Mouse (Mus musculus): ENCODE results near the gene Gpx7.
"Not testable (repeated sequence)": the region's sequence is repeated elsewhere in the genome, so short reads cannot be mapped to it uniquely, and the experiment has no call there.

Gene Gpx7

DNA sequence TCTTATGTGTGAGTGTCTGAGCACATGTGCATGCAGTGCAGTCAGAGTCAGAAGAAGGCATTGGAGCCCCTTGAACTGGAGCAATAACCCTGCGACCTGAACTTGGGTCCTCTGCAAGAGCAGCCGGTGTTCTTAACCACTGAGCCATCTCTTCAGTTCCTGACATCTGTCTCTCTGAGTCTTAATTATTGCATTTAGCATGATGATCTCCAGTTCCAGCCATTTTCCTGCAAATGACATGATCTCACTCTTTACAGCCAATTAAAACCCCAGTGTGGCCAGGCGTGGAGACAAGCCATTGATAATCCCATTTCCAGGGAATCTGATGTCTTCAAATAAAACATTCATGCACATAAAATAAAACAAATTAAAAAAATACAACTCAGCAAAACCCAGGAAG lies 18.0 kb downstream of the Gpx7 start:
- DNase-seq: no peak

DNA sequence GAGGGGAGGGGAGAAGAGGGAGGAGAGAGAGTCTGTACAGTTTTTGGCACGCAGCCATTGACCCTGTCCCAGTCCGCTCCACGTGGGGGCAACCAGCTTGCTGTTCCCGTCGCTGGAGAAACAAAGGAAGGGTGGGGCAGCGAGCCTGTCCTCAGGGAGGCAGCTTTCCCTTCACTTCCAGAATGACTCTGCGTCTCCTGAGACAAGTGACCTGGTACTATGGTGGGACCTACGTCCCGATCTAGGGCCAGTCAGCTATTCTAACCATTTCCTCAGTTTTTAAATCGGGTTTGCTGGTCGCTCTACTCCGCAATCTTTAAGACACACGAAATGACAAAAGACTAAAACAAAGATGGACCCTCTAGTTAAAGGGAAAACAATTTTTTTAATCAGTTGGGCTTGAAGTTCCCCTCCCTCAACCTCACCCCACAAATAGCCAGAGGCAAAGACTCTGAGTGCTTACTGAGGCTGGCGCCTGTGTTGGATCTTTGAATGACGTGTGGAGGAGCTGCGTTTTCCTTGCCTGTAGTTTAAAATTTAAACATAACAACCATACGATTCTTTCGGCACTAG lies 19.0 kb downstream of the Gpx7 start:
- DNase-seq: peak in 1 of 2 experiments; percentile 10

DNA sequence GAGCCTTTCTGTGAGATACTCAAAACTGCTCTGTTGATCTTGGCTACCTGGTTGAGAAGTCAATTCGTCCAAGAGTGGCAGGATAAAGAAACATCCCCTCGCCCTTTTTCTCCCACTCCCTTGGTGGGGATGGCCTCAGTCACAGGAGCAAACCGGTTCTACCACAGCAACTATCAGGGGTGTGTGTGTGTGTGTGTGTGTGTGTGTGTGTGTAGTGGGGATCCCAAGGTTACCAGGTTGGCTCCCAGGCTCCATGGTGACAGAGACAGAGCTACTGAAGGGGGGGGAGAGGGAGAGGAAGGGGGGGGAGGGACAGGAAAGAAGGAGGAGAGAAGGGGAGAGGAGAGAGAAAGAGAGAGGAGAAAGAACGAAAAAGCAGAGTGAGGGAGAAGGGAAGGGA lies 19.7 kb downstream of the Gpx7 start:
- DNase-seq: no peak

DNA sequence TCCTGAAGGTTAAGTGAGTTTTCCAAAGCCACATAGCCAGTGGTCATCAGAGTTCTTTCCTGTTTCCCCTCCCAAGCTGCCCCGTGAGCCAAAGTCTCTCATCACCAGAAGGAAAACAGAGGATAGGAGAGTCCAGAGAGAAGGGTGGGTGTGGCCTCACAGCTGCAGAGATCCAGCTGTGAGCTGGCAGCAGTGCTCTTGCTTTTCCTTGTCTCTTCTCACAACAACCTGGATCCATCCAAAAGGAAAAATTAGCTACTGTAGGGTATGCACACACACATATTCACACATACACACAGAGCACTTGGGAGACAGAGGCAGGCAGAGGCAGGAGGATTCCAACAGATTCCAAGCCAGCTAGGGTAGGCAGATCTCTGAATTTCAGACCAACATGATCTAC lies 20.7 kb downstream of the Gpx7 start:
- DNase-seq: no peak

DNA sequence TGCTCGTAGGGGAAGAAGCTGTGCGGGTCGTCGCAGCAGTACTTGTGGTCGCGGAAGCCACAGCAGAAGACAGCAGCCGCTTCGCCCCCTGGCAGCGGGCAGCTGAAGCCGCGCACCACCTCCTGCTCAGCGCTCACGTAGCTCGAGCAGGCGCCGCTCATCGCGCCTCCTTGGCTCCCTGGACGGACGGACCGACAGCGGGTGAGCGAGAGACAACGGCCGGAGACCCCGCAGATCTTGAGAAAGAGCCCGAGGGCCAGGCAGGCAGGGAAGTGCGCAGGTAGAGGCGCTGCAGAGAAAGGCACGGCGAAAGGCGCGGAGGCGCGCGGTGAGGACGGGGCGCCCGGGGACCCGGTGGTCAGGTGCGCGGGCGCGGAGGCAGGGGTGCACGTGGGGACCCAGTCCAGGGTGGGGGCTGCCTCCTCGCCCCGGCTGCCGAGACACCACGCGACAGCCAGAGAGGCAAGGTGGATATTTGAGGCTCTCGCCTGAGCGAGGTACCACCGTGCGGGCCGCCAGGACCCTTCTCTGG lies 23.5 kb downstream of the Gpx7 start, which contains the start of gene Shisal2a:
Gene Shisal2a (minus strand): TSS at position 167 of the 532 bp plus-strand sequence.
- peak in 1 of 2 experiments; percentile 7 for DNase-seq

DNA sequence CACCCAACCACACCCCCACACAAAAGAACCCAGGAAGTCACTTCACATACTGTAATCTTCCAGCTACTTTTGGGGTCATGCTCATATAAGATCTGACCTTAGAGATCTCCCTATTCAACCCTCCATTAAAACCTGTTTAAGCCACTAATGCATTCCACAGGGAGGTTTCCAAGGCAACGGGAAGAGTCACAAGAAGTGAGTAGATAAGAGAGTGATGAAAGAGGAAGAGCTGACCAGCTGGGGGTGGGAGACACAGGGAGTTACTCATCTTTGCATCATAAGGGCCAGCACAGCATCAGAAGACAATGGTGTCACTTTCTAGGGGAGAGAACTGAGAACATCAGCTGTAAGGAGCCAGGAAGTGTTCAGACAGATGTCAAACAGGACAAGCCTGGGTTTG lies 26.6 kb downstream of the Gpx7 start:
- DNase-seq: no peak

DNA sequence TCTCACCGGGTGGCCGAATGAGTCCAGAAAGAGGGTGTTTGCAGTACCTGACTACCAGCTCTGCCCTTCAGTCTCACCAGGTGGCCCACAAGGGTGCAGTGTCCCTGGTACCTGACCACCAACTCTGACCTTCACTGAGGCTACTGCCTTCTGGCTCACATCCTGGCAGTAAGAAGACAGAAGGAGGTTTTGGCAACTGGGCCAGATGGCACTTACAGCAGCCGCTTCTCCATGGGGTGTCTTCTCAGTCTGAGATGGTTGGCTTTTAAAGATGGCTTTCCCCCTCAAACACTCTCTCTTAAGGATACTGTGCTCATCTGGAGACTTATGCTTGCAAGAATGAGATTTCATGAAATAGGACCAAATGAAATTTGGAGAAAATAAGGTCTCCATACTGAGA lies 27.3 kb downstream of the Gpx7 start:
- DNase-seq: no peak

DNA sequence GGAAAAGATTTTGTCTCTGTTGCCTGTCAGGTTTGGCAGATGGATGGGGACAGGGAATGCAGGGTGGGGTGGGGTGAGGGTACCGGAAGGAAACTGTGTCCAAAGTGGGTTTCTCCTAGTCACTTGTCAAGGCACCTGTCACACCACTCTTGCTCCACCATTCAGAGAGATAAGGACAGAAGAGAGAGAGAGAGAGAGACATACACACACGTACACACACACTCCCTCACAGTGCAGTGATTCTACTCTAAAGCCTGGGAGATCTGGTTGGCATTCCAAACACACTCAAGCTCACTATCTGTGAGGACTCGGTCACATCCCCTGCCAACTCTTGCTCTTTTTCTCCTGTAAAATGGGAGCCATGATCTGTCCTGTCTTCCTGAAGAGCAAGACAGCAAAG lies 34.6 kb downstream of the Gpx7 start:
- no peak for DNase-seq

DNA sequence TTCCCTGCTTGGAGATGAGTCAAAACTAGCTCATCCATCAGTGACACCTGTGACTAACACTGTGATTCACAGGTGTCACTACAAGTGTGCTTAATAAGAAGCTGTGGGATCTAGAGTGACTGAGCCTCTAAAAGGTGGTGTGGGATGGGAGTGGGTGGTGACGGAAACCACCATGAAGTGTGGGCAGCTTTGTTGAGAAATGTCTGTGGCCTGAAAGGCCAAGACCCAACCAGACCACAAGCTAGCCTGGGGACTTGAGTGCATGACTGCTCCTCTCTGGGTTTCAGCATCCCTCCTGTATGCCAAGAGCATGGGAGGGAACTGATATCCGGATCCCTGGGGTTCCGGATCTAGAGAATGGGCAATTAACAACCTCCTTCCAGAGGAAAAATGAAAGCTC lies 35.3 kb downstream of the Gpx7 start:
- DNase-seq: no peak

DNA sequence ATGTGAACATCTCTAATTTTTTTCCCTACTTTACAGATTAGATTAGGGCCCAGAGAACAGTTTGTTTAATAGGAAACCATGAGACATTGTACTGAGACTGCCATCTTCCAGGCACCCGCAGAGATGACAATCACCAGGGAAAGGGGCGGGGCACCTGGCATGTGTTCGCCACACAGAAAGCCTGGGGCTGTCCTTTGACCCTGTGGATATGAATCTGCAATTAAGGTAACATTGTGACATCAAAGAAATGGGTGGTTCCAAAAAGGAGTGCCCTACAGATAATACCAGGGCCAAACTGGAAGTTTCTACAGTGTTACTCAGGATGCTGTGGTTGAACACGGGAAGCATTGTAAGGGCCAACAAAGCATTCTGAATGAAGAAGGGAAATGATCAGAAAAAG lies 36.4 kb downstream of the Gpx7 start:
- DNase-seq: no peak

DNA sequence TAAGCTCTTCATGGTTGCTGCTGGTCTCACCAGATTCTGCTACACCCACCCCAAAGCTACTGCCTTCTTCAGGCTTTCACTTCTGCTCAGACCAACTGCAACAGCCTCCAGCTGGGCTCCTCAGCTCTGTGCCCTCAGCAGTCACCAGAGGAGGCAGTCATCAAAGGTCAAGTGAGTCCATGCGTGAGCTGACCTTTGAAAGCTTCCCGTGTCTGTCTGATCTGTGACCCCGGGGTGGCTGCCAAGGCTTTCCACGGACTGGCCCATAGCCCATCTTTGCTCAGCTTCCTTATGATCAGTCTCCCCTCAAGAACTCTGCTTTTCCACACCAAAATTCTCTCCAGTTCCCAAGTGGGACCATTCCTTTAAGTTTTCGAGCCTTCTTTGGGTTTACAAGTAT lies 37.5 kb downstream of the Gpx7 start:
- no peak for DNase-seq

DNA sequence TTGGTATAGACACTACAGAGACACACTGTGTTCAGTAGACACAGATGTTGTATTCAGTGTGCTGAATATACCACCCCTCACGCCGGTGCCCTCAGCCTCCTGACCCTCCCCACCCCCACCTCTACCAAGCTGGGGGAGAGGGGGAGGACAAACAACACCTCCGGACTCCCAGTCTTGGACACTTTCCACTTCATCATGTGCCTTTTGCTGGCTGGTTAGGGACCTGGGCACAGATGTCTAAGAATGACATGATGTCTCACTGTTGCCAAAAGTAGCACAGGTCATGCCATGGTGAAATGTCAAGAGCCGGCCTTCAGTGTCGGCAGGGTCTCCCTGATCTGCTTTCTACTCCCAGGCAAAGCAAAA lies 42.7 kb downstream of the Gpx7 start:
- DNase-seq: no peak

DNA sequence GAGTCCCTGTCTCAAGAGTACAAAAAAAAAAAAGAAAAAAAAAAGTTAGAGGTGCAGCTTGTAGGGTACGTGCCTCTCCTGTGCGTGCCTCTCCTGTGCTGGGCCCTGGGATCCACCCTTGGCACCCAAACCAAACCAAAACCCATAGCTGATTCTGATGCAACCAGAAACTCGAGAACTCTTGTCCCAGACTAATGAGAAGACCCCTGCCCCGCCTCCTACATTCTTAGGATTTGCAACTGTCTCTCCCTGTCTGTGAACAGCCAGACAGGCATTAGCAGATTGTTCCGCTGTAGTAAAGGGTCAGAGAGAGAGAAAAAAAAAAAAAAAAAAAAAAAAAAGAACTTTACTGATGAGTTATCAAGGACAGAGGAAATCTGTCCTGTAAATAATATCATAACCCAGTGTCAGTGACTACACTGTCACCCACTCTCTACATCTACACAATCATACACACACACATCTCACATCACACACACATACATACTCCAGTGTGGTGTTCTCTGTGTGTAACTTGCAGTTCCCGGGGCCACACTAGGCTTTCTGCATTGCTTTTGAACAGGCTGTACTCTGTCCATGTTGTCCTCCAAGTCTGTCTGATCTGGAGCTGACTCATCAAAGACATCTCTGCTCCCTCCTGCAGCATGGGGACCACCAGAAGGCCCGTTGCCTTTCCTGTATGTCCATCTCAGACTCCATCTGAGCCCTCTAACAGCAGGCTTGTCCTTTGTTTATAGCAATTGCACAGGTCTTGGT lies 43.2 kb downstream of the Gpx7 start:
- no peak for DNase-seq

DNA sequence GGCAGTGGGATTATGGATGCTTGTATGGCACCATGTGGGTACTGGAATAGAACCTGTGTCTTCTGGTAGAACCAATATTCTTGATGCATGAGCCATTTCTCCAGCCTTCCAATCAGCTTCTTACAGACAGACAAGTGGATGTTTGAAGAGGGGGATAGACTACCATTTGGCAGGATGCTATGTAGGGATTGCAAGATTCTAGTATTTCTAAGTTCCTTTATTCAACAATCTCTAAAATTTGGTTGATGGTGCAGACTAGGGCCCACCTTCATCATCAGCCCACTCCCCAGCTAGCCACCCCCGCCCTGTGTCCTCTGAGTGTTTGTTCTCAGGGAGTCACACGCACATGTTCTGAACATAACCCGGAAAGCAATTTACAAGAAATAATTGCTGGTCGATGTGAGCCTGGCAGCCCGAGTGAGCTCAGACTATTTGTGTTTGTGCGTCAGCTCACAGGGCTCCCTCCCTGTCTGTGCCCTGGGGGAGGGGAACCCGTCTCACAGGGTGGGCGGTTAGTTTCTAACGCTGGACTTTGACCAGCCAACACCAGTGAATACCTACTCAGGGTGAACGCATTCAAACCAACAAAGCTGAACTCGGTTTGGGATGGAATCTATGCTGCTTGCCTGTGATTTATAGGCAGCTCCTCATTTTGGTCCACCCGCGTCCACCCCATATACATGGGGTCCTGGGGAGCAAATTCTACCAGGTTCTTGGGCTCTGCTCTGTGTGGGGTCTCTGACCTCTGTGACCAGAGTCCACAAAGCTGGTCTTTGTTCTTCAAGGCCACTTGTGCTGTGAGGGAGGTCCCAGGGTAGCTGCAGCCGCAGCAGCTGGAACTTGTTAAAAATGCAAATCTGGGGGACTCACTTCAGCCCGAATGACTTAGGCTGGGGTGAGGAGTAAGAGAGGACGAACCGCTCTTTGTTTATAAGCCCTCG lies 44.2 kb downstream of the Gpx7 start:
- DNase-seq: no peak

DNA sequence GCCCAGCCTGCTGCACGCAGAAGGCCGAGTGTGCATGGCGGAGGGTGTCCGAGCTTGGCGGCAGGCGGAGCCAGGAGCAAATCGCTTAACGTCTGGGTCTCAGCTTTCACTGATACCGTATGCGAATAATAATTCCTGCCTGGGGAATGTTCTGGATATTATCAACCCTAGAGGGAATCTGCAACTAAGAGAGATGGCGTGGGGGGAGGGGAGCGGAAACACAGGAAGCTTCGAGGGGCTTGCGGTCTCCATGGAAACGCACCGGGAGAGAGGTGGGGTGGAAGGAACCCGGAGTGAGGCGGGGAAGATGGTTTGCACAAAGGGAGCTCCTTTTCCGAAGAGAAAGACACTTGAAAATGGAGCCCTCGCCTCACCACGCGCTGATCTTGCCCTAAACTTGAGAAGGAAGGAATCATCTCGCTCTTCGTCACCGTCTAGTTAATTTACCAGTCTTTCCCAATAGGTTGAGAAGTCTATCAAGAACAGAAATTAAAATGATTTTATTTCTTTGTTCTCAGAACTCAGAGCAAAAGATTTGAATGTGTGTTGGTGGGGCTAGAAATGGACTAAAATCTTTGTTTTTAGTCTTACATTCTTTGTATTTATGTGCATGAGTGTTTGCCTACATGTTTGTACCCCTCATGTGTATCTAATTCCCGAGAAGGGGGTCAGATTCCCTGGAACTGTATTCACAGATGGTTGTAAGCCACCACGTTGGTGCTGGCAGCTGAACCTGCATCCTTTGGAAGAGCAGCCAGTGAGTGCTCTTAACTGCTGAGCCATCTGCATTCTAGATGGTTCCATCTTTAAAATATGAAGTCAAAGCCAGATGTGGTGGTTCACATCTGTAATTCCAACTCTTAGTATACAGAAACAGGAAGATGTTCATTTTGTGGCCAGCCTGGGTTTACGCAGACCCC lies 46.4 kb downstream of the Gpx7 start:
- no peak for DNase-seq

DNA sequence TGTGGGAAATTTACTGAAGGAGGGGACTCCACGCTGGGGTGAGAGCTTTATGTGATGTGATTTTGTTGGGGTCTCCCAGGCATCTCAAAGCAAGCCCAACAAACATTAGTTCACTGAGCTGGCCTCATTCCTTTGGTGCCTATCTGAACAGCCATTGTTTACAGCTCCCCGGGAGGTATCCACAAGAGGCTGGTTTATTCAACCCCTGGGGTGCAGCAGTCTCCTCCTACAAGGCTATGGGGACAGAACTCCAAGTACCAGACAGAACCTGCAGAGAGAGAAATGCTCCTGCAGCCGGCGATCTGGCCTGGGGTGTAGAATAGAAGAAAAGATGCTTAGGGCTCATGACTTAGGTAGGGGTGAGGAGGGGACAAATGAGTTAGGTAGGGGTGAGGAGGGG lies 48.3 kb downstream of the Gpx7 start:
- DNase-seq: no peak

DNA sequence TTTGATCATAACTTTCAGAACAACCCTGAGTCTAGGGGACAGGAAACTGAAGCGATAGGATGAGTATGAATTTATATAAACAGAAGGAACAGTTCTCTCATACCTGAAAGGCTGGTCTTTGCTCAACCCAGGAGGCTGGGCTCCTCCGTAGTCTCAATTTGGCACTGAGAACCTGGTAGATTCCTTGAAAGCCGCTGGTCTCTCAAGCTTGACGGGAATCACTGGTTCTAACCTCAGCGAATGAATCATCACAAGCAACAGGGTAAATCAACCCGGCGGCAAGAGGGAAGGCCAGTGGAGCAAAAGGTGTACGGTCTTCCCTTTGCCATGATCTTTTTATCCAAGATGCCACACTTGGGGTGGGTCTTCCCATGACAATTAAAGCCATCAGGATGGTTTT lies 49.3 kb downstream of the Gpx7 start:
- no peak for DNase-seq

DNA sequence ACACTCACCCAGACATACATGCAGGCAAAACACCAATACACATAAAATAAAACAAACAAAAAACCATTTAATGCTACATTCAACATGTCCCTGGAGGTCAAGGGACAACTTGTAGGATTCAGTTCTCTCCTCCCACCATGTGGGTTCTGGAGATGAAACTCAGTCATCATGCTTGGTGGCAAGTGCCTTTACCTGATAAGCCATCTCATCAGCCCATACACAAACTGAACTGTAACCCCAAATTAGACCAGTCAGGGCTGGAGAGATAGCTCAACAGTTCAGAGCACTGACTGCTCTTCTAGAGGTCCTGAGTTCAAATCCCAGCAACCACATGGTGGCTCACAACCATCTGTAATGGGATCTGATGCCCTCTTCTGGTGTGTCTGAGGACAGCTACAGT lies 53.2 kb downstream of the Gpx7 start:
- DNase-seq: not testable (repeated sequence)

DNA sequence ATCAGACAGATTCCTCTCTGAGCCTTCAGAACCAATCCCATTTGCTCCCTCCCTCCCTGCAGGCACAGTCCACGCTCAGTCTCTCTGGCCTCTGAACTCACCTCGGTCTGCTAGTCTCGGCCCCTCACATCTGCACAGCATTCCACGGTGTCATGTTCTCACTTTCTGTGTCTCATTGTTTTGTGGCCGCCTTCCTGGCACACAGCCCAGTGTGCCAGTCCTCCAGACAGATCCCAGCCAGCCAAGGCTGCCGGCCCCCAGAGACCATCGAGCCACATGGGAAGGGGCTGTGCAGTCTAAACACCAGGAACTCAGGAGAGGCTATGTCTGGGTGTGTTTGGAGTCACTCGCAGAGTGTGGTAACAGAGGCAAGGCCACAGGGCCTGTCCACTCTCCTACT lies 55.9 kb downstream of the Gpx7 start:
- DNase-seq: no peak

Measured in spleen, adult 18-20 months (tissue).